Mouse (Mus musculus) 416B (cell line): Measurements from ENCODE around the gene Gng8.

Experiments used
- DNase-seq: peaks from one replicate; pipeline ENCODE4 v3.0.0; 2011; ENCODE audit warnings: low read depth

Gene Gng8

DNA sequence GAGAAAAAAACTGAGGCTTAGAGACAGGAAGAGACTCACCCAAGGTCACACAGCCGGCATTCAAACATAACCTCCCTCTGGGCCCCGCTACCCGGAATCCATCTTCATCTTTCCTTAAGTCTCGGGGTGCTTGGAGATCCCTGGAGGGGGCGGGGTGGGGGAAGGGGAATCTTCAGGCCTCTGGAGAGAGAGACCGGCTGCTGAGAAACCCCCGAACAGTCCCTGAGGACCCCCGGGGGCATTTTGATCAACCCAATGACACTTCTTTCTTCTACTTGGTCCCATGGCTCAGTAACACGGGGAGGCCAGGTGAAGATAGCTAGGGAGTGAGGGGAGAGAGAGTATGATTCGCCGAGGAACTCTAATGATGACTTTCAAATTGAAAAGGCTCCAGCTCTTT lies 15.6 kb upstream of the Gng8 start:
- no peak for DNase-seq

DNA sequence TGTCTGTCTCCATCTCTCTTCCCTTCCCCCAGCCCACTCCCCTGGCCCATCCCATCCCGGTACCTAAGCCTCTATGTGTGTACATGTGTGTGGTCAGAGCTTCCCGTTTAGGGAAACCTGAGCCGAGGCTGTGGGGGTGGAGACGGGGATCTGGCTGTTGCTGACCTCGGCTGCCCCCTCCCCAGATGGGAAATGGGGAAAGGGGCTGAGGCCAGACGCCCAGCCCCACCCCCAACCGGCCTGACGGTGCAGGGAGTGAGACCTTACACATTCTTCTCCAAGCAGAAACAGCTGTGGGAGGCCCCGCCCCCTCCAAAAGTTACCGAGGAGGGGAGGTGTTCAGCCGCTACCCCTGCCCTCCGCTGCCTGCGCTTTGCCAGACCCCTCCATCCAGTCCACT lies 15.0 kb upstream of the Gng8 start:
- DNase-seq, result no peak

DNA sequence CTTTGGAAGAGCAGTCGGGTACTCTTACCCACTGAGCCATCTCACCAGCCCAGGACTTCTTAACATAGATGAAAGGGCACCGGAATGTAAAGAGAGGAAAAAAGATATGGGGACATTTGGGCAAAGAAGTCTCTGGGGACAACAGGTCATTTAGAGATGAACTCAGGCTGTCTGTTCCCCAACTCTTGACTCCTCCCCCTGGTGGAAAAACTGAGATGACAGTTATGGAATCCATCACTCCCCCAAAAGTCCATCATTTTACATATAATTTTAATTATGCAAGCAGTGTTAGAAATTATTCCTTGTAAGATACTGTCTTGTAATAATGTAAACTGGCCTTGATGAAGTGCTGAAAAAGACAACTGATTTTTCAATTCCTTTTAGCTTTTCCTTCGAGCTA lies 13.9 kb upstream of the Gng8 start:
- no peak for DNase-seq

DNA sequence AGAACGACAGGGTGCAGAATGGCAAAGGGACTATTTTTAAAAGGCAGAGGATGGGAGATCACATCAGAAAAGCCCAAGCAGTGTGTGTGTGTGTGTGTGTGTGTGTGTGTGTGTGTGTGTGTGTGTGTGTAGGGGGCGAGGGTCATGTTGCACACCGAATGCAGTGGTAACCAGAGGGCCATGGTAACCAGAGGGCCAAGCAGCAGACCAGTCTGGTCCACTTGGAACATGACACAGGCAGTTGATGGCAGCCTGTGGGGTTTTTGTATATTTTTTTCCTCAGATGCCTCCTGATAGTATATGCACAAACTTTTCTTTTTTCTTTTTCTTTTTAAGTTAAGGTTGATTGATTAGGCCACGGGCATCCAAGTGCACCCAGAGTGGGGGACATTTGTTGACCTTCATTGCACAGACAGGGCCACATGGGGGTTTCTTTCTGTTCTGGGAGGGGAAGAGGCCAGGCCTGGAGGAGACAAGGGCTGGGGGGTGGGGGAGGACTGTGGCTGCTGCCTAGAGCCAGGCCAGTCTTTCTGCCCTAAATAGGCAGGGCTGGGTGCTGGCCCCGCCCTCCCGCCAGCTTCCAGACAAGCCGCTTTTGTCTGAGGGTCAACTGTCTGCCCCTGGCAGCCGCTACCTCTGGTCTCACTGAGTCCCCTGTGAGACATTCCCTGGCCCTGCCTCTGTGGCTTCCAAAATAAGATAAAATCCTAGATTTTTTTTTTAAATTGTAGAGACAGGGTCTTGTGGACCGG lies 11.6 kb upstream of the Gng8 start:
- DNase-seq, result no peak

DNA sequence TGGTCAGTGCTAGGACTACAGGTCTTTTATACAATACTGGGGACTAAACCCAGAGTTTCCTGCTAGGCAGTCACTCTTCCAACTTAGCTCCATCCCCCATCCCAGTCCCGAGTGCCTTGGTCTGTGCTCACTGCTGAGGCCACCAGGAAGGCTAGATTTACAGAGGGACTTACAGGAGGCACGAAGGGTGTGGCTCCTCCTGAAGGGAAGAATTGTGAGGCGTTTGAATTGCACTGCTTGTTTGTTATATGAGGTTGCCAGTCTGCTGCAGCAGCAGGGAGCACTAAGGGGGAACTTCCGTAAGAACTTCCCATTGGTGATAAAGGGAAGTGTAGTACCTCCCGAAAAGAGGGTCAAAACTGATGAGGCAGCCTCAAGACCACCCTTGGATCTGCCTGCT lies 11.0 kb upstream of the Gng8 start:
- DNase-seq, result no peak

DNA sequence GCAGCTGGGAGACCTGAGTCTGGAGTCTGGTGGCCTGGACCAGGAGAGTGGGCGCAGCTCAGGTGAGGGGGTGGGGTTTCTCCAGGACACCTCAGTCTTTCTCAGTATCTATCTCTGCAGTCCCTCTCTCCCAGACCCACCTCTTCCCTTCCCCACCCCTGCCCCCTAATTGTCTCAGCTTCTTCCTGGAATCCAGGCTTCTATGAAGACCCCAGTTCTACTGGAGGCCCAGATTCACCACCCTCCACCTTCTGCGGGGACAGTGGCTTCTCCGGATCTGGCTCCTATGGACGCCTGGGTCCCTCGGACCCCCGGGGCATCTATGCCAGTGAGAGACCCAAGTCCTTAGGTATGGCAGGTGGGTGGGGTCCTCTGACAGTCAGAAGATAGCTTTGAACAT lies 8.4 kb upstream of the Gng8 start:
- DNase-seq, result no peak

DNA sequence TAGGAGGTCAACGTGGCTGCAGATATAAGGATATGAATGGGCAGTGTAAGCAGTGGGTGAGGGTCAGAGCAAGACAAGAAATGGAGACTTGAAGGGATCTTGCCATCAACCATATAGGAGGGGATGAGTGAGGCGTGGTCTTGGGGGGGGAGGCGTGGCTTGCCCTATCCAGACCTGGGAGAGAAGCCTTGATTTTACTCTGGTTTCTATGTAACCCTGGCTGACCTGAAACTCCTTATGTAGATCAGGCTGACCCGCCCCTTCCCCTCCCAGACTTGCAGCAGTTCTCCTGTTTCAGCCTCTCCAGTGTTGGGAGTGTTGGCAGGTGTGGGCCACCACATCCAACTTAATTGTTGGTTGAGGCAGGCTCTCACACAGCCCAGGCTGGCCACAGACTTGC lies 7.3 kb upstream of the Gng8 start:
- no peak for DNase-seq

DNA sequence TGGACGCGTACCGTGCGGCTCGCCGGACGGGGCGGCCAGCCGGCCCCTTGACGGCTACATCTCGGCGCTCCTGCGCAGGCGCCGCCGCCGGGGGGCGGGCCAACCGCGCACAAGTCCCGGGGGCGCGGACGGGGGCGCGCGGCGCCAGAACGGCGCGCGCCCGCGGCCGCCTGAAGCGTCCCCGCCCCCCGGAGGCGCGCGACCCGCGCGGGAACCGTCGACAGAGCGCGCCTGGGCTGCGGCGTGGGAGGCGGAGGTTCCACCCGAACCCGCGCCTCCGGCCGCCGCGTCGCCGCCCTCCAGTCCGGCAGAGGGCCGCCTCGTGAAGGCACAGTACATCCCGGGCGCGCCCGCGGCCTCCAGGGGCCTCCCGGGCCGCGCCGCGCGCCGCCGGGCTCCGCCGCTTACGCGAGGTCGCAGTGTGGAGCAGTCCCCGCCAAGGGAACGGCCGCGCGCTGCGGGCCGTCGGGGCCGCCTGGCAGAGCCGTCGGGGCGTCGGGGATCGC lies 6.3 kb upstream of the Gng8 start:
- DNase-seq, result no peak

DNA sequence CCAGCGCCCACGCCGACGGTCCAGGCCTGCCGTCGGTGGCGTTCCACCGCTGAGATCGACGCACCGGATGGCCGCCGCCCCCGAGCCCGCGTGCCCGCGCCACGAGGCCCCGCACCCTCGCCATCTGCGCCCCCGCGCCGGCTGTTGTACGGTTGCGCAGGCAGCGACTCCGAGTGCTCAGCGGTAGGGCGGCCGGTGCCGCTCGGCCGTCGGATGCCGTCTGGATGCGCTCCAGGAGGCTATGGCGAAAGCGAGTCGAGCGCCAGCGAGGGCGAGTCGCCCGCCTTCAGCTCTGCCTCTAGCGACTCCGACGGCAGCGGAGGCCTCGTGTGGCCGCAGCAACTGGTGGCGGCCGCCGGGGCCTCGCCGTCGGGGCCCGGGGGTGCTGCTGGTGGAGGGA lies 5.7 kb upstream of the Gng8 start:
- no peak for DNase-seq

DNA sequence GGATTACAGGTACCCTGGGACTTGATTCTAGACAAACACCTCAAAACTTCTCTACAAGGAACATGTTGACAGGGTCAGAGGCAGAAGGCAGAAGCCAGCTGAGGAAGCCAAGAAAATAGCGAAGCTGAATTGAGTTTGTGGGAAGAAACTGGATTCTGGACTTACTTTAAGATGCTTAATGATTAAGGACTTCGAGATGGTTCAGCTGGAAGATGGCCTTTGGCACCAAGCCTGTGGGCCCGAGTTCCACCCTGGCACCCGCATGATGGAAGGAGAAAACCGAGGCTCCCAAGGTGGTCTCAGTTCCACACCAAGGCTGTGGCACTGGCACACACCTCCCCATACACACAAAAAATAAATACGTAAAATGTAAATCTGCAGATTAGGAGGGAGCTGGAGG lies 1.1 kb upstream of the Gng8 start:
- no peak for DNase-seq

DNA sequence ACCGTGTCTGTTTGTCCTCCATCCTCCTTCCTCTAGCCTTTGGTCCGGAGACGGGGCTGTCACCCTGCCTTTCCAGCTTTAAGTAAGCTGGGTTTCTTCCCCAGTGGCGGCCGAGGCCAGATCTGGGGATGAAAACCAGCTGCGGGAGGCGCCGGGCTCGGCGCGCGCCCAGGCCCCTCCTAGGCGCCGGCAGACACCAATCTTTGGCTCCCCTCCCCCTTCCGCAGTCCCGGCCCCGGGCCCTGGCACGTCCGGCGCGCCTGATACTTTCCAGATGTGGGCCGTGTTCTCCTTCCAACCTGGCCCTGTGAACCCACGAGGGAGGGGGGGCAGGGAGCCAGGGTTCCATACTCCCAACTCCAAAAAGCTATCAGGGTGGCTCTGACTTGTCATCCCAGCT lies 642 bp upstream of the Gng8 start:
- no peak for DNase-seq

DNA sequence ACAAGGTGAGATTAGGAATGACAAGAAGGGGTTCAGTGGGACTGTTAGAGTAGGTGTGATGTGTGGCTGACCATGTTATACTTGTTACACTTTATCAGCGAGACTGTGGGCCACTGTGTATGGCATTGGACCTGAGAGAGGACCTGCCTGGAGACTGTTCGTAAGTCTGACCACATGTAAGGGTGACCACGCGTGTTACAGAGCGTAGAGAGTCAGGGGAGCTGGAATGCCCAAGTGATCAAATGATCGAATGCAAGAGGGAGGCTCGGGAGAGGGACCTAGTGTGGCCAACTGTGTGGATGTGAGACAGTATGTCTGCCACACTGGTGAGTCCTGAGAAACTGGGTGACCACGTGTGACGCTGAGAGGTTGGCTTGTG lies 755 bp downstream of the Gng8 start:
- DNase-seq, result no peak

DNA sequence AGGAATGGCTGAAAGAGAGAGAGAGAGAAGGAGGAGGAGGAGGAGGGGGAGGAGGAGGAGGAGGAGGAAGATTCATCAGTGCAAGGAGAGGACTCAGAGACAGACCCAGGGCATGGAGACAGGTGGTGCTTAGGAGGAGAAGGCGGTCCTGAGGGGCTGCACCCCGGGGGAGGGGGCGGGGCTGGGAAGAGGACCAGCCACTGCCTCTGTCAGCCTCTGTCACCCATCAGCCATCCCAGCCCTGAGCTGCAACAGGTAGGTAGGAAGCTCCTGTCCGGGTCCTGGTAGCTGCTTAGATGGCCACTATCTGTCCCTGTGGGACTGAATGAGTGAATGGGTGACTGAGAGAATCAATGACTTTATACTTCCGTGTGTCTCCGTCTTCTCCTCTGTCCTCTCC lies 2.0 kb downstream of the Gng8 start:
- no peak for DNase-seq

DNA sequence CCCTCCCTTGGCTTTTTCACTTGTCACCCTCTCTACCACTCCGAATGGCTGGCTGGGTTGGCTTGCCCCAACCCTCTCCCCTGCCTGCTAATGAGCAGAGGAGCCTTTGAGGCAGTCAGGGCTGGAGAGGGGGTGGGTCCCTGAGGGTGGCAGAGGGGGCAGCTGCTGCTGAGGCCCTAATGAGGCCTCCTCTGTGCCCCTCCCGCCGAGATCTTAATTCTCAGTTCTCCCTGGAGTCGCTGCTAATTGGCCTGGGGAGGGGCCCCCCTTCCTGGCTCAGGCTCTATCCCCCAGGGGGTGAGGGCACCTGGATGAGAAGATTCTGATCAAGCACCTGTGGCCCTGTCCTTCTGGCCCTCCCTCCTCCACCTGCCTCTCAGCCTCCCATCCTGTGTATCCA lies 2.7 kb downstream of the Gng8 start:
- no peak for DNase-seq

DNA sequence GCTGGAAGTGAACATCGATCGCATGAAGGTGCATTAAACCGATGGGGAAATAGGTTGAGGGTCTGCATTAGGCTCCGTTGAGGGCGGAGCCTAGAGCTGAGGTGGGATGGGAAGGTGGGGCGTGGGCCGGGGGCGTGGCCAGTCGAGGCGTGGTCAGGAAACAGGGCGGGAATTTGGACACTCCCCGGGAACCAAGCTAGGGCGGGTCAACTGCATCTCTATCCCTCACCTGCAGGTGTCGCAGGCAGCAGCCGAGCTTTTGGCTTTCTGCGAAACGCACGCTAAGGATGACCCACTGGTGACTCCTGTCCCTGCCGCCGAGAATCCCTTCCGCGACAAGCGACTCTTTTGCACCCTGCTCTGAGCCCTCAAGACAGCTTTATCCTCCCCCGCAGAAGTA lies 3.4 kb downstream of the Gng8 start:
- peak; percentile 74 for DNase-seq

DNA sequence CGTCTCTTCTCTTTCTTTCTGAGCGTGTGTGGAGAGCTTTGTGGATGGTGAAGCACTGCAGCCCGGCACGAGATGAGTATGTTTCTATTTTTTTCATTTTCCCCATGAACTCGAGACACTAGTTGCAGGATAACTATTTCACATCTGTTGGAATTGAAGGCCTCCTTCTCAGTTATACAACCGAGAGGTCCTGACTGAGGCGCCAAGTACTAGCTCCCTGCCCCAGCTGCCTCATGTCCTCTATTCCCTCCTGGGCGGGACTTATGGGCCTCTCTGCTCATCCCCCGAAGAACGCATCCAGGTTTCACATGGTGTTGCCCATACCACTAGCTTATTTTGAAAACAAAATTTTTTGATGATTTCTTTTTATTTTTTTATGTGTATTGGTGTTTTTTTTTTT lies 3.9 kb downstream of the Gng8 start:
- no peak for DNase-seq

DNA sequence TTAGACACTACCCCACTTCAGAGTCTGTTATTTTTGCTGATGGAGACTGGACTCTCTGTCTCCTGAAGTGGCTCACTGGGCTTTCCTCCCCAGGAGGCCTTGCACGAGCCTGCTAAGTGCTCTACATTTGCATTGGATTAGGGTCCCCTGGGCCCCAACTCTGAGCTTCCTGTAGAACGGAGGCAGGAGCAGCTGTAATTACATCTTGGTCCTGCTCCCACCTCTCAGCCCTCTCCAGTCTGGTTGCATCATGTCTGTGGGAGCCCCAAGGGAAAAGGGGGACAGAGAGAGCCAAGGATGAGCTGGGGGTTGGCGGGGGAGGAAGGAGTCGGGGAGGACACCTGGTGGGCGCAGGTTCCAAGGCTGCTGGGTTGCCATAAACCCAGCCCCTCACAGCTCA lies 8.9 kb downstream of the Gng8 start:
- DNase-seq, result no peak

DNA sequence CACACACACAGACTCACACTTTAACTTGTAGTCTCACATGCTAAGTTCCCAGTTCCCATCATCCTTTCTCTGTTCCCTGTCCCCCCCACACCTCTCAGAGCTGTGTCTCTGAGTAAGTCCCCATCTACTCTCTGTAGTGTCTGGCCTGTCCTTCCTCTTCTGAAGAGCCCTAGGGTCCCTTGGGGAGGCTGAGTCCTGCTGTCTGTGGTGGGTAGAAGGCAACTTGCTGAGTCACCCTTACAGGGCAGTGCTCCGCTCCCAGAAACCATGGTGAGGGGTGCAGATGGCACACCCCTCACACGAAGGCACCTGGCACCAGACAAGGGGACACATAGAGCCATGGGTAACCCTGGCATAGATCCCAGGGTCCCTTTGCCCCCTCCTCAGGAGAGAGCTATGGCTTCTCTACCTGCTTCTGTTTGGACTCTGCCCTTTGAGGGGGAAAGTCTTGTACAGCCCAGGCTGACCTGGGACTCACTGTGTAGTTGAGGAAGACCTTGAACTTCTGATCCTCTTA lies 11.9 kb downstream of the Gng8 start:
- peak; percentile 72 for DNase-seq

DNA sequence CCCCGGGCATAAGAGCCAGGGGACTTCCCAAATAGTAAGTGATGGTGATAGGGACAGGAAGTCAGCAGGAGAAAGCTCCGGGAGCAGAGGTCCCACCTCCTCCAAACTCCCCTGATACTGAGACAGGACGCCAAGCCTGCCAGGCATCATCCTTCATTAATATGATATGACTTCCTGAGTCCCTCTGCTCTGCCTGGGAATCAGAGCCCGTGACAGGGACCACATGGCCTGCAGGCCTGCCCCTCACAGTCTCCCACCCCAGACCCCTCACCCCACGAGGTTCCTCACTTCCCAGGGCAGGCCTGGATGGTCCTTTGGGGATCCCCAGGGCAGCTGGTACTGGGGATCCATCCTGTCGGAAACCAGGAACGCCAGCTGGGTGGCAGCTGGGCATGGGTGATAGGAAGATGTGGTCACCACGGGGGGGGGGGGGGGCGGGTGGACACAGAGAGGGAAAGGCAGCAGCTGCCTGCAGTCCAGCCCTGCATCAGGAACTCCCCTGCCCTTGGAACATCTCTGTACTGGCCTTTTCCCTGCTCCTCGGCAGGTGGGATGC lies 12.6 kb downstream of the Gng8 start:
- peak; percentile 75 for DNase-seq

DNA sequence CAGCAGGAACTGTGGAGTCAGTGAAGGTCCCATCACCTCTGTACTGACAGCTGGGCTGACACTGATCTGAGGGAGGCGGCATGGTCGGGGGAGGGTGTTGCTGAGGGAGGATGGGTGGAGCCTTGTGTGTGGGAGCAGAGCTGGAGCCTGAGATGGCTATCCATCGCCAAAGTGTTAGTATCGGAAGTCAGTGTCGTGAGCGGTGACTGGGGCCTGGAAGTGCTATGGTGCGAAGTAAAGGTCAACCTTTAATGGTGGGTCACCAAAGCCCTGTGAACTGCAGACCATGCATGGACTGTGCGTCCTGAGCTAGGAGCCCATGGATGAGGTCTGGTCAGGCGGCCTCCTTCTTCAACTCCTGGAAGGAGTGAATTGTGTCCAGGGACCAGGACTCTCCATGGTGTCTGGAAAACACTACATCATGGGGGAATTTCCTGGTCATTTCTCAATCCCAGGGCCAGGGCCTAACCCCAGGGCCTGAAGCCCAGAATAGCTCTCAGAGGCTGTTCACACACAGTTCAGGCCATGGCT lies 14.0 kb downstream of the Gng8 start:
- DNase-seq, result no peak

DNA sequence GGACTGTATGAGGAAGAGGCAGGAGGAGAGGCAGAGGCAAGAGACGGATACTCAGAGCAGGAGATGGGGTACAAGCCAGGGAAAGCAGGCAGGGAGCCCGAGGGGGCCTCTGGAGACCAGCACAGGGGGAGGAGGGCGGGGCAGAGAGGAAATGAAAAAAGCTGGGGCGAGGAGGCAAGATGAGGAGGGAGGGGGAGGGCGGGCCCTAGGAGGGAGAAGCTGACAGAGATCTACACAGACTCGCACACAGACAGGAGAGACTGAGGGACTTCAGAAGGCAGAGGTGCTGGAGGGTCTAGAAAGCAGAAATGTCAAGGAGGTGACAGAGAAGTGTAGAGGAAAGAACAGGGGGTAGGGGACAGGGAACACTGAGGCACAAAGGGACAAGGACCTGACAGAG lies 14.7 kb downstream of the Gng8 start, which contains the start of gene Ptgir:
Gene Ptgir, plus strand, starts transcription at position 210 of the 400 bp plus-strand sequence.
- DNase-seq, result peak; percentile 56

DNA sequence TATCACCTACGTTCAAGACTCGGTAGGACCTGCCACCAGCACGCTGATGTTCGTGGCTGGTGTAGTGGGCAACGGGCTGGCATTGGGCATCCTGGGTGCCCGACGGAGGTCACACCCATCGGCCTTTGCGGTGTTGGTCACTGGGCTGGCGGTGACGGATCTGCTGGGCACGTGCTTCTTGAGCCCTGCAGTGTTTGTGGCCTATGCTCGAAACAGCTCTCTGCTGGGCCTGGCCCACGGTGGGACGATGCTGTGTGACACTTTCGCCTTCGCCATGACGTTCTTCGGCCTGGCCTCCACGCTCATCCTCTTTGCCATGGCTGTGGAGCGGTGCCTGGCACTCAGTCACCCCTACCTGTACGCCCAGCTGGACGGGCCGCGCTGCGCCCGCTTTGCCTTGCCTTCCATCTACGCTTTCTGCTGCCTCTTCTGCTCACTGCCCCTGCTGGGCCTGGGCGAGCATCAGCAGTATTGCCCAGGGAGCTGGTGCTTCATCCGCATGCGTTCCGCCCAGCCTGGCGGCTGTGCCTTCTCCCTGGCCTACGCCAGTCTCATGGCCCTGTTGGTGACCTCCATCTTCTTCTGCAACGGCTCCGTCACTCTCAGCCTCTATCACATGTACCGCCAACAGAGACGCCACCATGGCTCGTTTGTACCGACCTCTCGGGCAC lies 15.4 kb downstream of the Gng8 start:
- DNase-seq, result no peak

DNA sequence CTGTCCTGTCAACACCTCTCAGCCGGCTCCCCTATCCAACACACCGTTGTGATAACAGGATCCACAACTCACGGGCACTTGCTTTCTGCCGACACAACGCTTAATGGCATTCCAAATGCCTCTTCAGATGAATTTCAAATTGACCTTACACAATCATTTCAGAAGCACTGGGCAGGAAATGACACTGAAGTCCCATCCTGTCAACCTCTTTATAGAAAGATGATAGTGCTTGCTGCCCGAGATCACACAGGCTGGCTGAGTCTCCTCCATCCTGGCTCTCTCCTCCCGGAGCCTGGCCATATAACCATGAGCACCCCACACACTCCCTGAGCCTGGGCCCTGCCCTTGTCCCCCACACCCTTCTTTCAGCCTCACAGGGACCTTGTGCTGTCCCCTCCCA lies 16.3 kb downstream of the Gng8 start:
- DNase-seq, result peak; percentile 73
